Mouse (Mus musculus) neural tube, embryonic 12.5 days (tissue): ENCODE measurements around the gene Styk1. TPM values are rescaled to one million over a fixed set of nuclear protein-coding genes. Genes with fewer than 3 reads are reported as not detected.

Experiments used
- ATAC-seq: fragments of 200-750 bp; cut with Nextera tagmentation; 2 replicates; pipeline ENCODE4 v1.8.0; 2017; ENCODE audit warnings: low read depth, mild to moderate bottlenecking, moderate TSS enrichment, moderate library complexity; ENCODE audit not compliant: low FRiP score
- H3K27ac ChIP-seq: fragments of 300-500 bp; sonication (generic); 2 replicates; pipeline ENCODE4 v1.5.1; 2016
- H3K27me3 ChIP-seq: fragments of 300-500 bp; sonication (generic); replicated peaks from 2 replicates; pipeline ENCODE4 v1.6.1; 2016; ENCODE audit warnings: mild to moderate bottlenecking
- H3K36me3 ChIP-seq: fragments of 300-500 bp; sonication (generic); 2 replicates; pipeline ENCODE4 v1.6.1; 2016; ENCODE audit warnings: mild to moderate bottlenecking
- H3K4me1 ChIP-seq: fragments of 300-500 bp; sonication (generic); 2 replicates; pipeline ENCODE4 v1.6.1; 2016
- H3K4me2 ChIP-seq: fragments of 300-500 bp; sonication (generic); replicated peaks from 2 replicates; pipeline ENCODE4 v1.6.1; 2016; ENCODE audit warnings: mild to moderate bottlenecking
- H3K4me3 ChIP-seq: fragments of 300-500 bp; sonication (generic); 2 replicates; pipeline ENCODE4 v1.5.1; 2016
- H3K9ac ChIP-seq: fragments of 300-500 bp; sonication (generic); 2 replicates; pipeline ENCODE4 v1.6.1; 2016; ENCODE audit warnings: mild to moderate bottlenecking
- H3K9me3 ChIP-seq: fragments of 300-500 bp; sonication (generic); 2 replicates; pipeline ENCODE4 v1.6.1; 2016; ENCODE audit warnings: mild to moderate bottlenecking
- WGBS: fragments of 180-500 bp; shearing (Covaris S2); methylation state at CpG from one replicate; pipeline ENCODE4 v1.1.7; 2016; 5-methylcytosine and 5-hydroxymethylcytosine counted together
- polyA plus RNA-seq: library from polyadenylated mRNA; unstranded; fragments of >200 nt; fragmentation: Nextera tagmentation; extraction: Ambion mirVana; gene quantifications from 2 replicates; pipeline ENCODE4 v1.2.1, GENCODE M21; 2016

Styk1 gene
- polyA plus RNA-seq, 1 experiment from 2014 or later: 1.1 TPM

GRCm38 (mm10) chr6:131362987-131363765 lies 9.8 kb upstream of the Styk1 start:
- H3K36me3 ChIP-seq: peaks cover 26% of the 10 kb centered on the region
- no peak overlapping the region for H3K9ac ChIP-seq
- no peak overlapping the region for H3K4me3 ChIP-seq
- no peak overlapping the region for H3K27ac ChIP-seq
- 87% methylated on average over 7 of the region's 7 CpGs for WGBS
- no peaks in the 10 kb centered on the region for H3K9me3 ChIP-seq
- ATAC-seq: no peak
- H3K27me3 ChIP-seq: no peaks in the 10 kb centered on the region
- H3K4me2 ChIP-seq: no peak overlapping the region
- no peaks in the 10 kb centered on the region for H3K4me1 ChIP-seq

GRCm38 (mm10) chr6:131360693-131361092 lies 7.3 kb upstream of the Styk1 start:
- peaks cover 13% of the 10 kb centered on the region; the same call in 1 of the 2 replicates for H3K36me3 ChIP-seq
- peak; percentile 56; the same call in 1 of the 2 replicates for ATAC-seq
- H3K27me3 ChIP-seq: no peaks in the 10 kb centered on the region
- no peak overlapping the region for H3K9ac ChIP-seq
- no peak overlapping the region for H3K4me3 ChIP-seq
- no peak overlapping the region for H3K27ac ChIP-seq
- 77% methylated on average over 5 of the region's 5 CpGs for WGBS
- no peak overlapping the region for H3K4me2 ChIP-seq
- H3K9me3 ChIP-seq: no peaks in the 10 kb centered on the region
- H3K4me1 ChIP-seq: no peaks in the 10 kb centered on the region

GRCm38 (mm10) chr6:131359543-131359942 lies 6.1 kb upstream of the Styk1 start:
- Histone ChIP-seq H3K4me1 (no peaks in the 10 kb centered on the region), H3K4me2 (no peak overlapping the region), H3K9ac (no peak overlapping the region), H3K27ac (no peak overlapping the region), H3K9me3 (no peaks in the 10 kb centered on the region), H3K4me3 (no peak overlapping the region), H3K36me3 (peaks cover 6% of the 10 kb centered on the region; the same call in 1 of the 2 replicates), H3K27me3 (no peaks in the 10 kb centered on the region)
- no peak for ATAC-seq
- WGBS: 84% methylated on average over 2 of the region's 2 CpGs

GRCm38 (mm10) chr6:131354913-131355312 lies 1.5 kb upstream of the Styk1 start:
- Histone ChIP-seq H3K9ac (no peak overlapping the region), H3K36me3 (no peaks in the 10 kb centered on the region), H3K27me3 (no peaks in the 10 kb centered on the region), H3K4me3 (no peak overlapping the region), H3K4me1 (0 out of 2 replicates have a peak, but pooled peaks cover 3% of the 10 kb centered on the region), H3K9me3 (no peaks in the 10 kb centered on the region), H3K27ac (no peak overlapping the region), H3K4me2 (no peak overlapping the region)
- no peak for ATAC-seq
- WGBS: 45% methylated on average over 4 of the region's 4 CpGs

- H3K4me2 ChIP-seq: no peak overlapping the region
- WGBS: 87% methylated on average over 2 of the region's 2 CpGs
- no peak overlapping the region for H3K9ac ChIP-seq
- no peaks in the 10 kb centered on the region for H3K27me3 ChIP-seq
- no peak for ATAC-seq
- no peaks in the 10 kb centered on the region for H3K36me3 ChIP-seq
- H3K27ac ChIP-seq: no peak overlapping the region
- H3K4me3 ChIP-seq: no peak overlapping the region
- no peaks in the 10 kb centered on the region for H3K4me1 ChIP-seq
- no peaks in the 10 kb centered on the region for H3K9me3 ChIP-seq
These were observed 6.4 kb downstream of the Styk1 start for GRCm38 (mm10) chr6:131347026-131347425.

GRCm38 (mm10) chr6:131344346-131344745 lies 9.1 kb downstream of the Styk1 start:
- no peak overlapping the region for H3K27ac ChIP-seq
- no peak overlapping the region for H3K4me3 ChIP-seq
- H3K36me3 ChIP-seq: no peaks in the 10 kb centered on the region

GRCm38 (mm10) chr6:131340082-131340481 lies 13.3 kb downstream of the Styk1 start:
- Histone ChIP-seq H3K27me3 (no peaks in the 10 kb centered on the region), H3K4me2 (no peak overlapping the region), H3K4me3 (no peak overlapping the region), H3K4me1 (no peaks in the 10 kb centered on the region), H3K36me3 (no peaks in the 10 kb centered on the region), H3K9me3 (0 out of 2 replicates have a peak, but pooled peaks cover 4% of the 10 kb centered on the region), H3K9ac (no peak overlapping the region), H3K27ac (no peak overlapping the region)
- 71% methylated on average over 3 of the region's 3 CpGs for WGBS
- ATAC-seq: no peak

More at GRCm38 (mm10) chr6:131344346-131344745, 9.1 kb downstream of the Styk1 start:
- Histone ChIP-seq H3K27me3 (no peaks in the 10 kb centered on the region), H3K4me2 (no peak overlapping the region), H3K9ac (no peak overlapping the region), H3K9me3 (no peaks in the 10 kb centered on the region), H3K4me1 (no peaks in the 10 kb centered on the region)
- WGBS: 87% methylated on average over 7 of the region's 7 CpGs
- ATAC-seq: no peak

GRCm38 (mm10) chr6:131339309-131339708 lies 14.1 kb downstream of the Styk1 start:
- no peak overlapping the region for H3K4me2 ChIP-seq
- WGBS: 79% methylated on average over 3 of the region's 3 CpGs
- H3K27me3 ChIP-seq: no peaks in the 10 kb centered on the region
- H3K27ac ChIP-seq: no peak overlapping the region
- no peaks in the 10 kb centered on the region for H3K36me3 ChIP-seq
- H3K4me1 ChIP-seq: no peaks in the 10 kb centered on the region
- no peak for ATAC-seq
- no peak overlapping the region for H3K9ac ChIP-seq
- 0 out of 2 replicates have a peak, but pooled peaks cover 4% of the 10 kb centered on the region for H3K9me3 ChIP-seq
- H3K4me3 ChIP-seq: no peak overlapping the region

- no peaks in the 10 kb centered on the region for H3K27me3 ChIP-seq
- H3K9ac ChIP-seq: no peak overlapping the region
- H3K36me3 ChIP-seq: no peaks in the 10 kb centered on the region
- no peak overlapping the region for H3K4me2 ChIP-seq
- no peak overlapping the region for H3K27ac ChIP-seq
- WGBS: 82% methylated on average over 1 of the region's 1 CpGs
- H3K4me1 ChIP-seq: no peaks in the 10 kb centered on the region
- H3K4me3 ChIP-seq: no peak overlapping the region
- no peak for ATAC-seq
- H3K9me3 ChIP-seq: 0 out of 2 replicates have a peak, but pooled peaks cover 4% of the 10 kb centered on the region
These were observed 14.6 kb downstream of the Styk1 start for GRCm38 (mm10) chr6:131338787-131339186.

GRCm38 (mm10) chr6:131327076-131327475 lies 26.3 kb downstream of the Styk1 start:
- Histone ChIP-seq H3K27ac (no peak overlapping the region), H3K4me2 (no peak overlapping the region), H3K27me3 (no peaks in the 10 kb centered on the region), H3K9me3 (no peaks in the 10 kb centered on the region), H3K4me3 (no peak overlapping the region), H3K9ac (no peak overlapping the region), H3K4me1 (no peaks in the 10 kb centered on the region), H3K36me3 (no peaks in the 10 kb centered on the region)
- WGBS: 83% methylated on average over 2 of the region's 2 CpGs
- no peak for ATAC-seq

GRCm38 (mm10) chr6:131321854-131322639 lies 31.4 kb downstream of the Styk1 start:
- Histone ChIP-seq H3K4me3 (no peak overlapping the region), H3K36me3 (no peaks in the 10 kb centered on the region), H3K9me3 (no peaks in the 10 kb centered on the region), H3K4me1 (no peaks in the 10 kb centered on the region), H3K9ac (no peak overlapping the region), H3K27me3 (no peaks in the 10 kb centered on the region), H3K27ac (no peak overlapping the region), H3K4me2 (no peak overlapping the region)
- WGBS: 75% methylated on average over 3 of the region's 3 CpGs
- no peak for ATAC-seq
